Mouse (Mus musculus): ENCODE results near the gene Hspa12a.
"Not testable (repeated sequence)": the region's sequence is repeated elsewhere in the genome, so short reads cannot be mapped to it uniquely, and the experiment has no call there.

Gene Hspa12a

GRCm38 (mm10) chr19:58910941-58911368 lies 32.5 kb downstream of the Hspa12a start:
- CTCF ChIA-PET, result interaction anchor here (0.6 to 1.1 kb wide), 2 partner anchors 40 to 297 kb away, joined by 4 read pairs; no protein-coding TSS in a partner anchor

- CTCF ChIA-PET, result interaction anchor here (0.6 kb wide), 2 partner anchors 102 to 1967 kb away, joined by 4 read pairs; no protein-coding TSS in a partner anchor
Observed at GRCm38 (mm10) chr19:58908018-58908417, 35.4 kb downstream of the Hspa12a start.

GRCm38 (mm10) chr19:58906685-58907084 lies 36.8 kb downstream of the Hspa12a start:
- CTCF ChIA-PET, result interaction anchor here (0.6 to 0.9 kb wide), 3 partner anchors 24 to 1027 kb away, joined by 3 to 12 read pairs (median 4); no protein-coding TSS in a partner anchor

GRCm38 (mm10) chr19:58903899-58904327 lies 39.5 kb downstream of the Hspa12a start:
- CTCF ChIA-PET, result interaction anchor here (1.1 to 2.1 kb wide), 2 partner anchors 90 to 97 kb away, joined by 3 to 13 read pairs; no protein-coding TSS in a partner anchor

- CTCF ChIA-PET, result interaction anchor here (1.1 to 2.1 kb wide), 2 partner anchors 90 to 97 kb away, joined by 3 to 13 read pairs; no protein-coding TSS in a partner anchor
Observed at GRCm38 (mm10) chr19:58903079-58903898, 40.2 kb downstream of the Hspa12a start.

GRCm38 (mm10) chr19:58900471-58900870 lies 43.0 kb downstream of the Hspa12a start:
- CTCF ChIA-PET, result not testable (repeated sequence)

- CTCF ChIA-PET, result no interaction called here
Observed at GRCm38 (mm10) chr19:58896216-58896615, 47.2 kb downstream of the Hspa12a start.

- CTCF ChIA-PET, result no interaction called here
Observed at GRCm38 (mm10) chr19:58889306-58890038, 54.0 kb downstream of the Hspa12a start.

GRCm38 (mm10) chr19:58886467-58886866 lies 57.0 kb downstream of the Hspa12a start:
- CTCF ChIA-PET, result no interaction called here

GRCm38 (mm10) chr19:58883451-58883850 lies 60.0 kb downstream of the Hspa12a start:
- CTCF ChIA-PET, result no interaction called here

- CTCF ChIA-PET, result interaction anchor here (0.6 kb wide), 2 partner anchors 25 to 982 kb away, joined by 8 to 12 read pairs; no protein-coding TSS in a partner anchor
Observed at GRCm38 (mm10) chr19:58882336-58882735, 61.1 kb downstream of the Hspa12a start.

GRCm38 (mm10) chr19:58879330-58879957 lies 64.0 kb downstream of the Hspa12a start:
- CTCF ChIA-PET, result no interaction called here

GRCm38 (mm10) chr19:58878560-58878959 lies 64.9 kb downstream of the Hspa12a start:
- CTCF ChIA-PET, result no interaction called here

- CTCF ChIA-PET, result no interaction called here
Observed at GRCm38 (mm10) chr19:58873536-58873935, 69.9 kb downstream of the Hspa12a start.

- CTCF ChIA-PET, result interaction anchor here (0.6 kb wide), 1 partner anchor 41 kb away, joined by 3 read pairs; no protein-coding TSS in a partner anchor
Observed at GRCm38 (mm10) chr19:58872381-58873259, 70.8 kb downstream of the Hspa12a start.

- CTCF ChIA-PET, result interaction anchor here (0.6 to 0.8 kb wide), 2 partner anchors 39 to 41 kb away, joined by 3 to 4 read pairs; no protein-coding TSS in a partner anchor
Observed at GRCm38 (mm10) chr19:58871878-58872277, 71.6 kb downstream of the Hspa12a start.

GRCm38 (mm10) chr19:58866651-58867050 lies 76.8 kb downstream of the Hspa12a start:
- CTCF ChIA-PET, result no interaction called here

GRCm38 (mm10) chr19:58865224-58865623 lies 78.2 kb downstream of the Hspa12a start:
- CTCF ChIA-PET, result interaction anchor here (0.7 kb wide), 2 partner anchors 258 to 1627 kb away, joined by 3 read pairs; no protein-coding TSS in a partner anchor

GRCm38 (mm10) chr19:58864006-58864573 lies 79.4 kb downstream of the Hspa12a start:
- CTCF ChIA-PET, result no interaction called here

- CTCF ChIA-PET, result no interaction called here
Observed at GRCm38 (mm10) chr19:58861174-58861760, 82.2 kb downstream of the Hspa12a start.
